Mouse (Mus musculus) limb, embryonic 10.5 days (tissue): ENCODE measurements around the gene Olfr1416. TPM values are rescaled to one million over a fixed set of nuclear protein-coding genes. Genes with fewer than 3 reads are reported as not detected.

Experiments
- DNase-seq: peaks from one replicate; pipeline ENCODE4 v3.0.0-alpha.2; 2017; ENCODE audit warnings: low spot score
- H3K27ac ChIP-seq: fragments of 300-500 bp; sonication (generic); 2 replicates; pipeline ENCODE4 v1.5.1; 2016; ENCODE audit warnings: mild to moderate bottlenecking
- H3K27me3 ChIP-seq: fragments of 300-500 bp; sonication (generic); 2 replicates; pipeline ENCODE4 v1.6.1; 2016; ENCODE audit warnings: low read depth, mild to moderate bottlenecking; ENCODE audit not compliant: poor library complexity, severe bottlenecking
- H3K36me3 ChIP-seq: fragments of 300-500 bp; sonication (generic); 2 replicates; pipeline ENCODE4 v1.6.1; 2016; ENCODE audit warnings: mild to moderate bottlenecking, moderate library complexity
- H3K4me1 ChIP-seq: fragments of 300-500 bp; sonication (generic); 2 replicates; pipeline ENCODE4 v1.6.1; 2016
- H3K4me3 ChIP-seq: fragments of 300-500 bp; sonication (generic); 2 replicates; pipeline ENCODE4 v1.5.1; 2016; ENCODE audit warnings: mild to moderate bottlenecking, moderate library complexity
- H3K9me3 ChIP-seq: fragments of 300-500 bp; sonication (generic); replicated peaks from 2 replicates; pipeline ENCODE4 v1.6.1; 2016; ENCODE audit warnings: mild to moderate bottlenecking
- WGBS: fragments of 180-500 bp; shearing (Covaris S2); methylation state at CpG from one replicate; pipeline ENCODE4 v1.1.7; 2016; 5-methylcytosine and 5-hydroxymethylcytosine counted together
- polyA plus RNA-seq: library from polyadenylated mRNA; unstranded; fragments of >200 nt; fragmentation: Nextera tagmentation; extraction: Ambion mirVana; gene quantifications from 2 replicates; pipeline ENCODE4 v1.2.1, GENCODE M21; 2016

Olfr1416 gene
- polyA plus RNA-seq, 1 experiment from 2014 or later = not detected

- Histone ChIP-seq H3K27me3 (no peaks in the 10 kb centered on the region), H3K27ac (no peak overlapping the region), H3K4me1 (no peaks in the 10 kb centered on the region), H3K4me3 (no peak overlapping the region), H3K9me3 (no peaks in the 10 kb centered on the region), H3K36me3 (peaks cover 96% of the 10 kb centered on the region)
- 83% methylated on average over 8 of the region's 8 CpGs for WGBS
- DNase-seq = no peak
Observed at GRCm38 (mm10) chr1:92453751-92454445, 31.0 kb downstream of the Olfr1416 start.

DNA sequence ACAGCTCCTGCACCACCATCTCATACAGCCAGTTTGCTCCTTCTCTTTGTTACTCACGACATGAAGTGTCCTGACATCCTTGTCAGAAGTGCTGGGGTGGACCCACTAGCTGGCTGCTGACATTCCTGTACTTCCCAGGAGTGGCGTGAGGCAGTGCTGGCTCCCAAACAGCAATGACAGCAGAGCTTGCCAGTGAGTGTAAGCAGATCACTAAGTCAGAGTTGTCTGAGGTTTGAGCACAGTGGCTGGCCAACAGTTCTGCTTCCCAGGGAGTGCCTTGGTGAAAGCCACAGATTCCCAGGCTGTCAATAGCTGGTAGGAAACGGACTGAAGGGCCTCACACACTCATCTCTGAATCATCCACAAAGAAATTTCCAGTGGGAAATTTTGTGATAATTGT lies 36.6 kb downstream of the Olfr1416 start:
- no peaks in the 10 kb centered on the region for H3K9me3 ChIP-seq
- no peak for DNase-seq
- H3K4me3 ChIP-seq = no peak overlapping the region
- WGBS = 89% methylated on average over 3 of the region's 3 CpGs
- peaks cover 99% of the 10 kb centered on the region for H3K36me3 ChIP-seq
- no peak overlapping the region for H3K27ac ChIP-seq
- no peaks in the 10 kb centered on the region for H3K4me1 ChIP-seq
- H3K27me3 ChIP-seq = no peaks in the 10 kb centered on the region

- Histone ChIP-seq H3K27me3 (no peaks in the 10 kb centered on the region), H3K4me3 (no peak overlapping the region), H3K36me3 (peaks cover 88% of the 10 kb centered on the region), H3K27ac (no peak overlapping the region), H3K9me3 (no peaks in the 10 kb centered on the region), H3K4me1 (peaks cover 26% of the 10 kb centered on the region)
- no peak for DNase-seq
- WGBS = 80% methylated on average over 6 of the region's 6 CpGs
Observed at GRCm38 (mm10) chr1:92441453-92442063, 43.4 kb downstream of the Olfr1416 start.

- Histone ChIP-seq H3K4me1 (peaks cover 28% of the 10 kb centered on the region), H3K9me3 (no peaks in the 10 kb centered on the region), H3K4me3 (no peak overlapping the region), H3K36me3 (peaks cover 74% of the 10 kb centered on the region), H3K27ac (no peak overlapping the region), H3K27me3 (no peaks in the 10 kb centered on the region)
- WGBS = 90% methylated on average over 9 of the region's 9 CpGs
- DNase-seq = no peak
Observed at GRCm38 (mm10) chr1:92440066-92440750, 44.7 kb downstream of the Olfr1416 start.

DNA sequence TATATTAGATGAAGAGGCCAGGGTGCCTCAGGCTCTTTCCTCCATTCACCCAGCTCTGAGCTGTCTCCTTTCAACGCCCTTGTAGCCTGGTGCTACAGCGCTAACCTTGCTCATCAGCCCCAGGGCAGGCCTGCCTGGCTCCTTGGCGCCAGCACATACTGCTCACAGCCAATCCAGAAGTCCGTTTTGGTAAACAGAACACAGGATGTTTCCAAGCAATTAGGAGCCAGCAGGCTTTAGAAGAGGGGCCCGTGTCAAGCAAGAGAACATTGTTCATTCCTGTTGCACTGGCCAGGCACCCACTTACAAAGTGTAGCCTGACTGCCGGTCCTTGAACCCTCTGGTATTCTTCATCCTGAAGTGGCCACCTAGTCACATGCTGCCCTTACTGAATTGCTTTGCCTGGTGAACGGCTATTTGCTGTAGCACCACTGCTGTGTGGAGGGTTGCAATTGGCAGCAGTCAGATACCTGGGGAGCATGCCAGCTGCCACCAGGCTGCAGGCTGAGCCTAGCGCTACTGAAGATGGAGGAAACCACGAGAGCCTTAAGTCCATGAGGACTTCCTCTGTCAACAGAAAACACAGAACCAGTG lies 47.1 kb downstream of the Olfr1416 start:
- Histone ChIP-seq H3K27me3 (no peaks in the 10 kb centered on the region), H3K4me3 (no peak overlapping the region), H3K9me3 (no peaks in the 10 kb centered on the region), H3K36me3 (peaks cover 50% of the 10 kb centered on the region), H3K27ac (peak overlapping the region; percentile 50), H3K4me1 (peaks cover 28% of the 10 kb centered on the region)
- DNase-seq = no peak
- 35% methylated on average over 9 of the region's 9 CpGs for whole genome bisulfite sequencing

- DNase-seq = no peak
- peaks cover 41% of the 10 kb centered on the region for H3K36me3 ChIP-seq
- H3K4me1 ChIP-seq = peaks cover 31% of the 10 kb centered on the region
- no peak overlapping the region for H3K4me3 ChIP-seq
- H3K9me3 ChIP-seq = no peaks in the 10 kb centered on the region
- no peaks in the 10 kb centered on the region for H3K27me3 ChIP-seq
- H3K27ac ChIP-seq = peak overlapping the region; percentile 50
- 50% methylated on average over 4 of the region's 4 CpGs for WGBS
Observed at GRCm38 (mm10) chr1:92436831-92437321, 48.0 kb downstream of the Olfr1416 start.

GRCm38 (mm10) chr1:92434986-92435385 lies 49.9 kb downstream of the Olfr1416 start:
- no peak for DNase-seq

GRCm38 (mm10) chr1:92432791-92433190 lies 52.1 kb downstream of the Olfr1416 start:
- Histone ChIP-seq H3K27me3 (no peaks in the 10 kb centered on the region), H3K36me3 (peaks cover 2% of the 10 kb centered on the region), H3K4me1 (peaks cover 19% of the 10 kb centered on the region), H3K27ac (no peak overlapping the region), H3K4me3 (no peak overlapping the region), H3K9me3 (no peaks in the 10 kb centered on the region)
- WGBS = 80% methylated on average over 9 of the region's 9 CpGs
- DNase-seq = no peak

More at GRCm38 (mm10) chr1:92434986-92435385, 49.9 kb downstream of the Olfr1416 start:
- H3K27ac ChIP-seq = no peak overlapping the region
- H3K4me1 ChIP-seq = peaks cover 34% of the 10 kb centered on the region
- H3K27me3 ChIP-seq = no peaks in the 10 kb centered on the region
- H3K36me3 ChIP-seq = peaks cover 24% of the 10 kb centered on the region
- H3K4me3 ChIP-seq = no peak overlapping the region
- H3K9me3 ChIP-seq = no peaks in the 10 kb centered on the region
- 97% methylated on average over 1 of the region's 1 CpGs for WGBS

DNA sequence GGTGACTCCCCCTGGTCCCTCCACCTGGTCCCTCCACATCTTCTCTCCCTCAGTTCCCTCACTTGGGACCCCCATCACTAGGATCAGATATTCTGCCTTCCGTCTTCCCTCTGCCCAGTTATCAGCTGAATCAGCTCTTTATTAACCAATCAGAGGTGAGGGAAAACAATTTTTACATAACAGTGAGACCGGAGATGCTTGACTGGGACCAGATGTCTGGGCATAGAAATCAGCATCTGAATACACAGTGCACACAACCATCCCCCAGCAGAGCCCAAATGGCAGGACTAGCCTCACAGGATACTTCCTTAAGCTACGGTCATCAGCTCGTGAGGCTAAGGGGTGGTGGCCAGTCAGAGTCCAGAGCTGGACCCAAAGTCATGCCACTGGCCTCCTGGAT lies 52.8 kb downstream of the Olfr1416 start:
- H3K9me3 ChIP-seq = no peaks in the 10 kb centered on the region
- H3K27me3 ChIP-seq = no peaks in the 10 kb centered on the region
- peaks cover 13% of the 10 kb centered on the region for H3K4me1 ChIP-seq
- no peak overlapping the region for H3K4me3 ChIP-seq
- 76% methylated on average over 4 of the region's 4 CpGs for WGBS
- H3K27ac ChIP-seq = no peak overlapping the region
- H3K36me3 ChIP-seq = no peaks in the 10 kb centered on the region
- DNase-seq = no peak

DNA sequence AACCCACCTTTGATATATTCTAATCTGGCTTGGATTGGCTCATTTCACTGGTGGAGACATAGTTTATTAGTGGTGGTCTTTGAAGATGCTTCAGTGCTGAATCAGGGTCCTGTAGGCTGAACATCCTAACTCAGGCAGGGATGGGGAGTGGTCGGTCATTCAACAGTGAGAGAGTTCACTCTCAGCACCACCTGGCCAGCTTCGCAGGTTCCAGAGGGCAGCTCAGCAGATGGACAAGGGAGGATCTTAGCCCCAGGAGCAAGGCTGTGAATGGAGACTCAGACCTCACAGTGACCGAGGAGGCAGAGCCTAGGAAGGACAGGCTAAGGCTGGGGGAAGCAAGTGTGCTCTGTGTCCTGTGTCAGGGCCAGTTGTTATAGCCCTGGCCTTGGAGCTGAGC lies 53.5 kb downstream of the Olfr1416 start:
- peak; percentile 27 for DNase-seq
- H3K27ac ChIP-seq = no peak overlapping the region
- 78% methylated on average over 3 of the region's 3 CpGs for WGBS

GRCm38 (mm10) chr1:92430991-92431390 lies 53.9 kb downstream of the Olfr1416 start:
- WGBS = 89% methylated on average over 1 of the region's 1 CpGs
- Histone ChIP-seq H3K4me3 (no peak overlapping the region), H3K36me3 (no peaks in the 10 kb centered on the region), H3K4me1 (peaks cover 5% of the 10 kb centered on the region), H3K27ac (no peak overlapping the region), H3K27me3 (no peaks in the 10 kb centered on the region), H3K9me3 (no peaks in the 10 kb centered on the region)
- DNase-seq = no peak

More for the DNA sequence above, 53.5 kb downstream of the Olfr1416 start:
- H3K36me3 ChIP-seq = no peaks in the 10 kb centered on the region
- H3K27me3 ChIP-seq = no peaks in the 10 kb centered on the region
- H3K9me3 ChIP-seq = no peaks in the 10 kb centered on the region
- H3K4me3 ChIP-seq = no peak overlapping the region
- H3K4me1 ChIP-seq = peaks cover 6% of the 10 kb centered on the region
